Mouse (Mus musculus) urinary bladder, postnatal 0 days (tissue): ENCODE data around the gene Tigd4. TPM values are rescaled to one million over a fixed set of nuclear protein-coding genes. Genes with fewer than 3 reads are reported as not detected.

Source experiments
- polyA plus RNA-seq: library from polyadenylated mRNA; unstranded; fragments of >200 nt; fragmentation: Nextera tagmentation; extraction: Ambion mirVana; gene quantifications from 2 replicates; pipeline ENCODE4 v1.2.1, GENCODE M21; 2015

The Tigd4 gene
- 0.19 and 0.24 TPM in 2 replicates for polyA plus RNA-seq

GRCm38 (mm10) chr3:84593274-84593673, at the start of gene Tigd4:
TSS of gene Tigd4 (plus strand) at chr3:84593574.

GRCm38 (mm10) chr3:84582023-84582912, 11.1 kb upstream of the Tigd4 start, which contains the start of gene Arfip1:
TSS of gene Arfip1 (minus strand) at chr3:84582625.

Other genes starting within 250 kb of the Tigd4 start
- gene Fhdc1, start 113.1 kb upstream of the Tigd4 start, polyA plus RNA-seq: 19.8 and 25.1 TPM in 2 replicates
- 59.6 and 71.0 TPM in 2 replicates for gene Arfip1, start 10.9 kb upstream of the Tigd4 start, polyA plus RNA-seq
- 4.3 and 5.5 TPM in 2 replicates for gene Tmem154, start 72.6 kb downstream of the Tigd4 start, polyA plus RNA-seq
- 5.7 and 6.4 TPM in 2 replicates for gene Fbxw7, start 221.7 kb downstream of the Tigd4 start, polyA plus RNA-seq